Mouse (Mus musculus) naive thymus-derived CD4-positive, alpha-beta T cell, adult 5 months (primary cell): Measurements from ENCODE around the gene Rsph10b. TPM values are rescaled to one million over a fixed set of nuclear protein-coding genes. Genes with fewer than 3 reads are reported as not detected.

Source experiments
- polyA plus RNA-seq: library from polyadenylated mRNA; unstranded; fragments of 100-300 nt; shearing (Covaris generic); gene quantifications from one replicate; pipeline ENCODE4 v1.2.1, GENCODE M21; 2017

Gene Rsph10b
- 0.50 TPM for polyA plus RNA-seq

GRCm38 (mm10) chr5:143932831-143933230 is at the start of gene Rsph10b:
Gene Rsph10b (plus strand): TSS chr5:143933035.

GRCm38 (mm10) chr5:143897635-143898330 is 35.1 kb upstream of the Rsph10b start, which contains the start of gene Ankrd61:
Gene Ankrd61 (minus strand): TSS chr5:143897685.

GRCm38 (mm10) chr5:143909417-143910400 is 23.1 kb upstream of the Rsph10b start, which contains the start of the genes Aimp2 and Pms2:
Gene Aimp2 (minus strand): TSS chr5:143909847.
Gene Pms2 (plus strand): TSS chr5:143909964.

GRCm38 (mm10) chr5:143927875-143928274 is 5.0 kb upstream of the Rsph10b start, which contains the start of gene Gm42421:
Gene Gm42421 (plus strand): TSS chr5:143928175.

GRCm38 (mm10) chr5:144014551-144015311 is 81.9 kb downstream of the Rsph10b start, which contains the start of gene Ccz1:
Gene Ccz1 (minus strand): TSS chr5:144014877.

GRCm38 (mm10) chr5:144026620-144027263 is 93.9 kb downstream of the Rsph10b start, which contains the start of gene Ocm:
Gene Ocm (minus strand): TSS chr5:144026670.

Other genes with a start within 250 kb of the Rsph10b start
- gene Usp42, start 200.8 kb upstream of the Rsph10b start, polyA plus RNA-seq, result 27.8 TPM
- gene Eif2ak1, start 115.2 kb upstream of the Rsph10b start, polyA plus RNA-seq, result 50.1 TPM
- gene Ankrd61, start 35.4 kb upstream of the Rsph10b start, polyA plus RNA-seq, result 0.27 TPM
- gene Aimp2, start 23.2 kb upstream of the Rsph10b start, polyA plus RNA-seq, result 47.3 TPM
- gene Pms2, start 23.1 kb upstream of the Rsph10b start, polyA plus RNA-seq, result 40.3 TPM
- gene Gm42421, start 4.9 kb upstream of the Rsph10b start, polyA plus RNA-seq, result 1.4 TPM
- 53.8 TPM for gene Ccz1, start 81.8 kb downstream of the Rsph10b start, polyA plus RNA-seq
- gene Ocm, start 93.6 kb downstream of the Rsph10b start, polyA plus RNA-seq, result not detected
- gene Lmtk2, start 167.4 kb downstream of the Rsph10b start, polyA plus RNA-seq, result 20.5 TPM